Mouse (Mus musculus): ENCODE measurements around the gene Pstpip1. TPM values are rescaled to one million over a fixed set of nuclear protein-coding genes. Genes with fewer than 3 reads are reported as not detected.
A peak's percentile ranks its signal among the peaks of the same experiment; 100 is the strongest.

Gene Pstpip1
- polyA plus RNA-seq, 1 experiment from 2014 or later: 3.9 TPM

- ATAC-seq (ENCODE audit: low FRiP score, low TSS enrichment) (no peak), DNase-seq (ENCODE audit: low spot score) (no peak)
- Histone ChIP-seq H3K4me3 (ENCODE audit: low read depth, low read length) (no peak overlapping the region), H3K9ac (ENCODE audit: low read length) (no peak overlapping the region), H3K4me2 (replicated peaks; ENCODE audit: low read depth) (no peak overlapping the region), H3K36me3 (ENCODE audit: control insufficient read depth, insufficient read depth, low read length) (no peaks in the 10 kb centered on the region), H3K27me3 (ENCODE audit: control insufficient read depth, insufficient read depth, low read length) (no peaks in the 10 kb centered on the region), H3K4me1 (replicated peaks; ENCODE audit: control insufficient read depth, insufficient read depth) (no peaks in the 10 kb centered on the region), H3K9me3 (ENCODE audit: control insufficient read depth, low read length) (no peaks in the 10 kb centered on the region), H3K27ac (replicated peaks) (no peak overlapping the region)
- WGBS: 76% methylated on average over 5 of the region's 5 CpGs
- TF ChIP-seq CTCF (IDR thresholded peaks at IDR 0.05; ENCODE audit: low read depth) (no peak), EP300 (optimal IDR thresholded peaks at IDR 0.05) (no peak)
Observed at GRCm38 (mm10) chr9:56108174-56108573, 18.4 kb downstream of the Pstpip1 start.

GRCm38 (mm10) chr9:56118091-56118490 is 28.3 kb downstream of the Pstpip1 start:
- Histone ChIP-seq H3K4me3 (ENCODE audit: low read depth, low read length) (no peak overlapping the region), H3K9me3 (ENCODE audit: control insufficient read depth, low read length) (no peaks in the 10 kb centered on the region), H3K36me3 (ENCODE audit: control insufficient read depth, insufficient read depth, low read length) (no peaks in the 10 kb centered on the region), H3K27ac (replicated peaks) (no peak overlapping the region), H3K9ac (ENCODE audit: low read length) (no peak overlapping the region), H3K4me1 (replicated peaks; ENCODE audit: control insufficient read depth, insufficient read depth) (no peaks in the 10 kb centered on the region), H3K4me2 (replicated peaks; ENCODE audit: low read depth) (no peak overlapping the region; the same call in 1 of the 2 replicates), H3K27me3 (ENCODE audit: control insufficient read depth, insufficient read depth, low read length) (no peaks in the 10 kb centered on the region)
- DNase-seq (ENCODE audit: low spot score): no peak
- TF ChIP-seq CTCF (IDR thresholded peaks at IDR 0.05; ENCODE audit: low read depth) (no peak), EP300 (optimal IDR thresholded peaks at IDR 0.05) (no peak)
- 83% methylated on average over 5 of the region's 5 CpGs for WGBS
- ATAC-seq (ENCODE audit: low FRiP score, low TSS enrichment): no peak

GRCm38 (mm10) chr9:56118582-56118981 is 28.8 kb downstream of the Pstpip1 start:
- Histone ChIP-seq H3K4me1 (replicated peaks; ENCODE audit: control insufficient read depth, insufficient read depth) (no peaks in the 10 kb centered on the region), H3K27ac (replicated peaks) (no peak overlapping the region), H3K4me3 (ENCODE audit: low read depth, low read length) (peak overlapping the region; percentile 31), H3K9me3 (ENCODE audit: control insufficient read depth, low read length) (no peaks in the 10 kb centered on the region), H3K36me3 (ENCODE audit: control insufficient read depth, insufficient read depth, low read length) (no peaks in the 10 kb centered on the region), H3K9ac (ENCODE audit: low read length) (peak overlapping the region; percentile 59), H3K4me2 (replicated peaks; ENCODE audit: low read depth) (peak overlapping the region; percentile 68), H3K27me3 (ENCODE audit: control insufficient read depth, insufficient read depth, low read length) (no peaks in the 10 kb centered on the region)
- ATAC-seq (ENCODE audit: low FRiP score, low TSS enrichment) (peak; percentile 41; the same call in 1 of the 2 replicates), DNase-seq (ENCODE audit: low spot score) (peak; percentile 77)
- TF ChIP-seq EP300 (optimal IDR thresholded peaks at IDR 0.05) (no peak), CTCF (IDR thresholded peaks at IDR 0.05; ENCODE audit: low read depth) (peak; percentile 99)
- WGBS: 4% methylated on average over 14 of the region's 14 CpGs

- Histone ChIP-seq H3K27ac (replicated peaks) (no peak overlapping the region), H3K9me3 (ENCODE audit: control insufficient read depth, low read length) (no peaks in the 10 kb centered on the region), H3K27me3 (ENCODE audit: control insufficient read depth, insufficient read depth, low read length) (no peaks in the 10 kb centered on the region), H3K4me2 (replicated peaks; ENCODE audit: low read depth) (no peak overlapping the region), H3K4me1 (replicated peaks; ENCODE audit: control insufficient read depth, insufficient read depth) (no peaks in the 10 kb centered on the region), H3K9ac (ENCODE audit: low read length) (no peak overlapping the region), H3K36me3 (ENCODE audit: control insufficient read depth, insufficient read depth, low read length) (no peaks in the 10 kb centered on the region), H3K4me3 (ENCODE audit: low read depth, low read length) (no peak overlapping the region)
- WGBS: 58% methylated on average over 2 of the region's 2 CpGs
- DNase-seq (ENCODE audit: low spot score) (no peak), ATAC-seq (ENCODE audit: low FRiP score, low TSS enrichment) (no peak)
- TF ChIP-seq CTCF (IDR thresholded peaks at IDR 0.05; ENCODE audit: low read depth) (peak; percentile 21; the same call in 1 of the 2 replicates), EP300 (optimal IDR thresholded peaks at IDR 0.05) (no peak)
Observed at GRCm38 (mm10) chr9:56119651-56120050, 29.9 kb downstream of the Pstpip1 start.

GRCm38 (mm10) chr9:56121097-56121496 is 31.3 kb downstream of the Pstpip1 start:
- Histone ChIP-seq H3K27ac (replicated peaks) (no peak overlapping the region), H3K36me3 (ENCODE audit: control insufficient read depth, insufficient read depth, low read length) (no peaks in the 10 kb centered on the region), H3K27me3 (ENCODE audit: control insufficient read depth, insufficient read depth, low read length) (no peaks in the 10 kb centered on the region), H3K9me3 (ENCODE audit: control insufficient read depth, low read length) (no peaks in the 10 kb centered on the region), H3K4me3 (ENCODE audit: low read depth, low read length) (no peak overlapping the region), H3K9ac (ENCODE audit: low read length) (no peak overlapping the region), H3K4me2 (replicated peaks; ENCODE audit: low read depth) (no peak overlapping the region), H3K4me1 (replicated peaks; ENCODE audit: control insufficient read depth, insufficient read depth) (no peaks in the 10 kb centered on the region)
- WGBS: 21% methylated on average over 7 of the region's 7 CpGs
- no peak for ATAC-seq (ENCODE audit: low FRiP score, low TSS enrichment)
- TF ChIP-seq CTCF (IDR thresholded peaks at IDR 0.05; ENCODE audit: low read depth) (peak; percentile 70), EP300 (optimal IDR thresholded peaks at IDR 0.05) (no peak)
- DNase-seq (ENCODE audit: low spot score): no peak

- TF ChIP-seq EP300 (optimal IDR thresholded peaks at IDR 0.05) (no peak), CTCF (IDR thresholded peaks at IDR 0.05; ENCODE audit: low read depth) (no peak)
- Histone ChIP-seq H3K27me3 (ENCODE audit: control insufficient read depth, insufficient read depth, low read length) (no peaks in the 10 kb centered on the region), H3K9me3 (ENCODE audit: control insufficient read depth, low read length) (no peaks in the 10 kb centered on the region), H3K4me3 (ENCODE audit: low read depth, low read length) (no peak overlapping the region), H3K9ac (ENCODE audit: low read length) (no peak overlapping the region), H3K27ac (replicated peaks) (no peak overlapping the region), H3K4me2 (replicated peaks; ENCODE audit: low read depth) (no peak overlapping the region), H3K36me3 (ENCODE audit: control insufficient read depth, insufficient read depth, low read length) (peaks cover 1% of the 10 kb centered on the region; the same call in 1 of the 2 replicates), H3K4me1 (replicated peaks; ENCODE audit: control insufficient read depth, insufficient read depth) (no peaks in the 10 kb centered on the region)
- peak; percentile 21; the same call in 1 of the 2 replicates for ATAC-seq (ENCODE audit: low FRiP score, low TSS enrichment)
- DNase-seq (ENCODE audit: low spot score): peak; percentile 51
- WGBS: 37% methylated on average over 8 of the region's 8 CpGs
Observed at GRCm38 (mm10) chr9:56122973-56123372, 33.2 kb downstream of the Pstpip1 start.
